Mouse (Mus musculus): ENCODE results near the gene Dnase1l1.

The Dnase1l1 gene

GRCm38 (mm10) chrX:74270062-74270901 is 11.9 kb downstream of the Dnase1l1 start, which contains the start of gene Rpl10:
TSS of gene Rpl10 (plus strand) at chrX:74270812.
- DNase-seq (ENCODE audit: low spot score in 2 of 2): peak; percentile 86 to 91

- DNase-seq (ENCODE audit: low spot score in 2 of 2): no peak
These were observed 12.4 kb downstream of the Dnase1l1 start for GRCm38 (mm10) chrX:74269736-74270061.

- DNase-seq (ENCODE audit: low spot score in 2 of 2): no peak
These were observed 24.4 kb downstream of the Dnase1l1 start for GRCm38 (mm10) chrX:74257746-74258145.

GRCm38 (mm10) chrX:74254888-74255565 is 27.1 kb downstream of the Dnase1l1 start:
- no peak for DNase-seq (ENCODE audit: low spot score in 2 of 2)

- DNase-seq (ENCODE audit: low spot score in 2 of 2): peak; percentile 82 to 86
These were observed 27.8 kb downstream of the Dnase1l1 start, which contains the start of gene Emd for GRCm38 (mm10) chrX:74254153-74254887. TSS of gene Emd (plus strand) at chrX:74254687.

- peak; percentile 35 to 47 for DNase-seq (ENCODE audit: low spot score in 2 of 2)
These were observed 32.5 kb downstream of the Dnase1l1 start, which contains the start of gene Flna for GRCm38 (mm10) chrX:74249615-74250014. TSS of gene Flna (minus strand) at chrX:74249820.

GRCm38 (mm10) chrX:74248651-74249050 is 33.5 kb downstream of the Dnase1l1 start:
- peak in 1 of 2 experiments; percentile 41 for DNase-seq (ENCODE audit: low spot score in 2 of 2)

- peak in 1 of 2 experiments; percentile 16 for DNase-seq (ENCODE audit: low spot score in 2 of 2)
These were observed 35.4 kb downstream of the Dnase1l1 start for GRCm38 (mm10) chrX:74246693-74247092.

GRCm38 (mm10) chrX:74246213-74246681 is 35.9 kb downstream of the Dnase1l1 start:
- peak; percentile 82 for DNase-seq (ENCODE audit: low spot score in 2 of 2)

- DNase-seq (ENCODE audit: low spot score in 2 of 2): peak; percentile 65 to 66
These were observed 36.5 kb downstream of the Dnase1l1 start for GRCm38 (mm10) chrX:74245687-74246086.

- no peak for DNase-seq (ENCODE audit: low spot score in 2 of 2)
These were observed 37.0 kb downstream of the Dnase1l1 start for GRCm38 (mm10) chrX:74245107-74245506.

GRCm38 (mm10) chrX:74244614-74245083 is 37.5 kb downstream of the Dnase1l1 start:
- DNase-seq (ENCODE audit: low spot score in 2 of 2): peak; percentile 17 to 55

GRCm38 (mm10) chrX:74243807-74244206 is 38.3 kb downstream of the Dnase1l1 start:
- DNase-seq (ENCODE audit: low spot score in 2 of 2): no peak

- no peak for DNase-seq (ENCODE audit: low spot score in 2 of 2)
These were observed 38.7 kb downstream of the Dnase1l1 start for GRCm38 (mm10) chrX:74243396-74243795.

- DNase-seq (ENCODE audit: low spot score in 2 of 2): no peak
These were observed 41.8 kb downstream of the Dnase1l1 start for GRCm38 (mm10) chrX:74240332-74240731.

GRCm38 (mm10) chrX:74233196-74233595 is 48.9 kb downstream of the Dnase1l1 start:
- no peak for DNase-seq (ENCODE audit: low spot score in 2 of 2)

GRCm38 (mm10) chrX:74230038-74230437 is 52.1 kb downstream of the Dnase1l1 start:
- DNase-seq (ENCODE audit: low spot score in 2 of 2): no peak
